Mouse (Mus musculus) layer of hippocampus, postnatal 10 days (tissue): Measurements from ENCODE around the gene Islr2. TPM values are rescaled to one million over a fixed set of nuclear protein-coding genes. Genes with fewer than 3 reads are reported as not detected.

Source experiments
- DNase-seq, 2 experiments: peaks; one replicate each; pipeline ENCODE4 v3.0.0; 2021; ENCODE audit warnings: low spot score in 2 of 2
- total RNA-seq, 2 experiments: library from RNA; stranded (reverse); gene quantifications; 2 replicates each; pipeline ENCODE4 v1.2.3; 2021

Islr2 gene
- total RNA-seq, 2 experiments from 2014 or later: 231 to 269 TPM

DNA sequence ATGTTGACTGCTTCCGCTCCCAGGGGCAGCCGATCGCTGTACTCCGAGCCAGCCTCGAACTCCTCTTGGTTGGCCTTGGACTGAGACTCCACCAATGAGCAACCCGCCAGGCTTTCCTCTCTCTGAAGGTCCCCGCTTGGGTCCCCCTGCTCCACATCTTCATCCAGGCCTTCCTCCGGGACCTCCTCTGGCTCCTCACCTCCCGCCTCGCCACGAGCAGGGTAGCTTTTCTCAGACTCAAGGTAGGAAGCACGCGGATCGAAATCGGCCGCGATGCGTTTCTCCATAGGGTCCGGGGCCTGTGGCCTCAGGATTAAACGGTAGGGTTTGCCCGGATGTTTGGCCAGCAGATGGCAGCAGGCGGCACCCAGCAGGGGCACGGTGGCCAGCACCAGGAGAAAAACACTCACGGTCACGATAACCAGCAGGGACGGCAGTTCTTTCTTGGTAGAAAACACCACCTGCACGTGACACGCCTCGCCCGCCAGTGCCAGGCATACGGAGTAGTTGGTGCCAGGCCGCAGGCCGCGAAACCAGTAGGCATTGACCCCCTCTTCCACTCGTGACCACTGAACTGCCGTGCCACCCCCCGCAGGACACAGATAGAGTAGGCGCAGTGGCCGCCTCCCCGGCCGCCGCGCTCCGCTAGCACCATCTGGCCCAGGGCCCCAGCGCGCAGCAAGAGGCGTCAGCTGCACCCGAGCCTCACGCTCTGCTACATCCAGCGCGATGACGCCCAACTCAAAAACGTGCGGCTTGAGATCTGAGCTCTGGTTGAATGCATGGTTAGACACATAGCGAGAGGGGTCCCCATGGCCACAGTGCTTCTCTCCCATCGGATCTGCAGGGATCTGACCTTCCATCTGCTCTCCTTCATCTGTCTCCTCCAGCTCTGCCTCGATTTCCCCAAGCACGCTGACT, 6.1 kb downstream of the Islr2 start:
- DNase-seq: peak; percentile 65 to 75

DNA sequence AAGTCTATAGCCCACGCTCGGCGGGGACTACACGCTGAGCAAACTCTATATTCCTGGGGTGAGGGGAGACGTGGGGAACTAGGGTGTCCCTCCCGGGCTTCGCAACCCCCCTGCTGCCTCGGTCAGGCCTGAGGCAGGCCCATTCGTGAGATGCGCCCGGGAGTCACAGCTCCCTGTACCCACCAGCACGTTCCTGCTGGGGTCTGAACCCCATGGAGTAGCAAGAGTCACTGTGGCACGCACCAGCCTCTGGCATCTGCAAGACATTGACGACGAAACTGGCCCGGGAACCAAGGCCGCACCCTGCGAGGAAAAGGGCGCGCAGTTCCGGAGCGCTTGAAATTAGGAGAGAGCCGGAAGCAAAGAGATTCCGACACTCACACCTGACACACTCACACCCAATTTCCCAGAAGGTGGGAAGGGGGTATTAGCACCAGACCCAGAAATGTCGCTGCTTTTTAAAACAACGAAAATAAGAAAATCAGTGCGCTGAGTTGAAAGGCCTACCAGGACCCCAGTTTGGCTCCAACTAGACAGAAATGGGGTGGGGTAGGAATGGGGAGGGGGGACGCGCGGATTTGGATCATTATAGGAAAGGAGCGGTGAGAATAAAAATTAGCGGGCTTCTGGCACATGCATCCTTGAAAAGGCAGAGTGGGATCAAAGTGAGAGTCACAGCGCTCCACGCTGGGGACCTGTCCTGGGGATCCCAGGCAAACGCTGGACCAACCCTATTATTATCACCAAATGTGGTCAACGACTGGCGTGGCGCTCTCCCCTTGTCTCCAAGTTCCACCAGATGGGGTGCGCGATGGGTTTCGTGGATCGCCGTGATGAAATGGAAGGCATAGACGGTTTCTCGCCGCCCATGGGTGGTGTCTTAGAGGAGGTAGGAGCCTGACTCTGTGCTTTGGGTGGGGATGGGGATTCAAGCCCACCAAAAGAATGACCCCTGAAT, 7.2 kb downstream of the Islr2 start:
- DNase-seq: peak; percentile 25 to 39

DNA sequence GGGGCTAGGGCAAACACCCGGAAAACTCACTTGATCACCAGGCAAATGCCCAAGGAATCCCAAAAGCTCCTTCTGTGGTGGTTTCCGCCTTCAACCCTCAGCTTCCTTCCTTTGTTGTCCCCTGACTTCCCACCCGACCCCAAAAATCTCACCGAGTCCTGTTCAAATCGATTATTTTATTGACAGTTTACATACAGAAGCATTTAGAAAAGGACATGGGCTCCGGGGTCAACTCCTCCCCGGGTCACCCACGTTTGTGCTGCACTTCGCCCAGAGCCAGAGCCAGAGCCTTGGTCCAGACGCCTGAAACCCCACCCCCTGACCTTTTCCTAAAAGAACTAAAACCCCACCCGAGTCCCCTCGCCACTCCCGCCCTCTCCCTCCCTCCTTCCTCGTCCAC, 8.0 kb downstream of the Islr2 start:
- DNase-seq: no peak

DNA sequence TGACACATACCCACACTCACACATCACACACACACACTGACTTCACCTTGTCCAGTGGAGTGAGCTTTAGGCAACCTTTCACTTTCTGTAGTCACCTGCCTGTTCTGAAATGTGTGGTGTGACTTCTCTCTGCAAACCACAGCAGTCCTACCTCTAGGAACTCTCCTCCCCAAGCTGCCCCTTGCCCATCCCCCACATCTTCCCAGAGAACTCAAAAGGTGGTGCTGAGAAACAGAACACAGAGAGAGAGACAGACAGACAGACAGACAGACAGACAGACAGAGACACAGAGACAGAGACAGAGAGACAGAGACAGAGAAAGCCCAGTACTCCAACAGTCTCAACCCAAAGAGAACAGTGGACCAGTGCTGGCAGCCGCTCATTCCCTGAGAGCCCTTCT, 8.4 kb downstream of the Islr2 start:
- peak; percentile 19 to 31 for DNase-seq

DNA sequence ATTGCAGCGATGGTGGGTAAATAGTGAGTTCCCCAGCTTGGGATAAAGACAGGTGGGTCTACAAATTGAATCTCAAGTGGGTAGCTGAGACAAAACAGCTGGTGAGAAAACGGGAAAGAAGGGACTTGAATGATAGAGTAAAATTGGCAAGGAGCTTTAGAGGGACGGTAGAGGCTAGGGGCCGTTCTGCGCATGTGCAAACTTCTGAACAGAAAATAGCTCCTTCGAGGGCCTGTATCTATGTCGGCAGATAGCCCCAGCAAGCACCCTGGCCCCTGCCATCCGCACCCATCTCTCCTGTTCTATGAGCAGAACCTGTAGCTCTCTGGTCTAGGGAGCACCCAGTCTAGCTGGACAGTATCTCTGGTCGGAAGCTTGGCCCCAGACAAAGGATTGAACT, 9.9 kb downstream of the Islr2 start:
- DNase-seq: no peak

DNA sequence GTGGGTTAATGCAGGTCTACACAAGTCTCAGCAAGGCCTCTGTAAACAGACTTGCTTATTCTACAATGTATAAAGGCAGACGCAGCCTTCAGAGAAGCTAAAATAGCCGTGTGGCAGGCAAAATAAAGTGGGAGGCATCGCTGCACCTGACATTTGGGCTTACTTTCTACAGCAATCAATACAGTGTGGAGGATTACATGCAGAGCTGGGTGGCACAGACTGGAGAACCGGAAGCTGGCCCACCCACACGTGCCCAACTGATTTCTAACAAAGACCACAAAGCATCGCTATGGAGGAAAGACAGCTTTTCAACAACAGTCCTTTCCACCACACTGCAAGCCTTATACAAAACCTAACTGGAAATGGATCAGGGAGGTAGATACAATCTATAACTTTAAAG, 19.7 kb downstream of the Islr2 start:
- no peak for DNase-seq

DNA sequence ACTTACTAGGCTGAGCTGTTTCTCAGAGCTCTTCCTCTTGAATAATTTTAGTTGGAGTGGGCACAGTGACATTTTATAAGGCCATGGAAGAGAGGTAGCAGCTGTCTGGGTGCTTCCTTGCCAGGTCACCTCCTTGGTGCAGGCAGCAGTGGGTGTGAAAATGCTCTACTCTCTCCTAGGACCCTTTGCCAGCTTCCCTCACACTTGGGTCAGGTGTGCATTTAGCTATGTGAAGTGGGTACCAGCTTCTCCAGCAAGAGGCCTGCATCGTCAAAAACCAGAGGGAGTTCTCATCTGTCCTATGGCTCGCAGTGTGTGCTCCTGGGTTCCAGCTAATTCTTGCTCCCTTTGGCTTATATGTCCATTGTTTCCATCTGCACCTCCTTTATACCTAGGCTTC, 24.7 kb downstream of the Islr2 start:
- no peak for DNase-seq

DNA sequence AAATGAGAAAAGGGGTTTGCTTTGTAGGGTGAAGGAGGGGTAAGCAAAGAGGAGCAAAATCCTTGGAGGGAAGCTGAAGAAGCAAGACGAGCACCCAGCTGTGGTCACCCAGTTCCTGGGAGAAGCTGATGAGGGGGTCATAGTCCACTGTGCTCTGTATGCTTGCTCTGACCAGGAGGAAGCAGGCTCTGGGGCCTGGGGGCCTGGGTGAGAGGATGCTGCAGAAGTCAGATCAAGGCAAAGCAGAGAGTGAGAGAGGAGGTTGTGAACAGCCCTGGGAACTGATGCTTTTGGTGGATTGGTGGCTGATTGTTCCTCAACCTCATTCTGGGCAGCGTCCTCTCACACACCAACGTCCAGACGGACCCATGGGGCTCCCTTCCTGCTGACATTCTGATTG, 27.0 kb downstream of the Islr2 start:
- no peak for DNase-seq

DNA sequence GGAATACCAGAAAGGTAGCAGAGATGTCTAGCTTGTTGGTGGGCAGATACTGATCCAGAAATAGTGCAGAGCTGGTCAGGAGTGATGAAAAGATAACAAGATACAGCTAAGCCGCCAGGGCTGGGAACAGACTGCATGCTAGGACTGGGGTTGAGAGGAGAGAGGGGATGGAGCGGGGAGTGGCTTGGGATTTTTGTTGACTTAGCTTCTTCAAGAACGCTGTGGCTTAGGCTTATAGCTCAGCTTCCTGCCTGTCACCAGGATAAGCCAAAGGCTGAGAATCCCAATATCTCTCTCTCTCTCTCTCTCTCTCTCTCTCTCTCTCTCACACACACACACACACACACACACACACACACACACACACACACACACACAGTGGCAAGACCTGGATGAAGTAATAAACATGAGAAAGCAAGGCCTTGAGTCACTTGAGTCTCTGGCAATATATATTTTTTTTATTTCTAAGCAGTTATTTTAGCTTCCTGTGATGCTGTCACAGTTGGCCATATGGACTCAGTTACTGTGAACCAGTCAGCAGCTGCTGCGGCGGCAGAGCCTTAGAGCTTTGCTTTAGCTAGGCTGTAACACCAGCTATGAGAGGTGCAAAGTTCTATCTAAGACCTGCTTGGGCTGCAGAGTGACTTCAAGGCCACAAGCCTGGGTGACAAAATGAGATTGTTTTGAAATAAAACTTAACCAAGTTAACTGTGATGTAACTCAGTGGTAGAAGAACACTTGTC, 28.2 kb downstream of the Islr2 start:
- peak in 1 of 2 experiments; percentile 44 for DNase-seq

DNA sequence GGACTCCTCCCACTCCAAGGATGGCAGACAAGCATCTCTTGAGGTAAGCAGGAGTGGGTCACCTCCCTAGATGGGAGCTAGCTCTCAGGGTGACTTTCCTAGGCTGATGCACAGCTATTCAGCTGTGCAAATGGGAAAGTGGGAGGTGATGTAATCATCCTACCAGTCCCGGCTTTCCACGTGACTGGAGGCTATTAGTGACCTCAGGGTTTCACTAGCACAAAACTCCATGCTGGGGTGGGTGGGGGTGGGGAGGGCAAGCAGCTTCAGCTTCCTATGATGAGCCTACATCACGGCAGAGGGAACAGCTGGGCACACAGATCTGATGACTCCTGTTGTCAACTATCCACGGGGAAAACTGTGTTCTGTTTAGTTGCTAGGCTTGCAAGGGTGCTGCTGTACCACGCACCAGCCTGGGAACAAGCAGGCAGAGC, 29.3 kb downstream of the Islr2 start:
- peak in 1 of 2 experiments; percentile 38 for DNase-seq

DNA sequence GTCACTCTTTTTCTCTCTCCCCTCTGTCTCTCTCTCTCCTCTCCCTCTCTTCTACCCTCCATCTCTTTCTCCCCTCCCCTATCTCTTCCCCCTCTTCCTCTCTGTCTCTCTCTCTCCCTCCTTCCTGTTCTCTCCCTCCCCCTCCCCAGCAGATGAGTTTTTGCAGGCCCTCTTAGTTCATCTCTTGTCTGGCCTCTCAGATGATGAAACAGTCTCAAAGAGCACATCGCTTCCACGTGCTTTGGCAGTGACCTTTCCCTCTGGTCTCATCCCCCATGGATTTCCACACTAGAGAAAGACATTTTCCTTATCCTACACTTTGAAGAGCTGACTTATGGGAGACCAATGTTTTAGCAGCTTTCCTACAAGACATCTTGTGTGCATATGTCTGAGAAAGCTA, 31.3 kb downstream of the Islr2 start:
- no peak for DNase-seq

DNA sequence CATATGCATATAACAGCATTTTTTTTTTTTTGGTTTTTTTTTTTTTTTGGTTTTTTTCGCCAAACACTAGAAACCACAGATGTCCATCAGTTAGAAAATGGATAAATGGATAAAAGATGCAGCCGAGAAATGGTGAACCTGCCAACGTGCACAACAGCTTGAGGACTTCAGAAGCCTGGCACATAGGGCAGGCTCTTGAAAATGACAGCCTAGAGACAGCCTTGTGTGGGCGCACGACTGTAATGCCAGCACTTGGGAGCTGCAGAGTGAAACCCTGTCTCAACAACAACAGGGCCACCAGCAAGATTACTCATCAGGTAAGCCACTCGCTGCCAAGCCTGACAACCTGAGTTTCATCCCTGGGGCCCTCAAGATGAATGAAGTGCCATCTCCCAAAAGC, 34.7 kb downstream of the Islr2 start:
- no peak for DNase-seq

DNA sequence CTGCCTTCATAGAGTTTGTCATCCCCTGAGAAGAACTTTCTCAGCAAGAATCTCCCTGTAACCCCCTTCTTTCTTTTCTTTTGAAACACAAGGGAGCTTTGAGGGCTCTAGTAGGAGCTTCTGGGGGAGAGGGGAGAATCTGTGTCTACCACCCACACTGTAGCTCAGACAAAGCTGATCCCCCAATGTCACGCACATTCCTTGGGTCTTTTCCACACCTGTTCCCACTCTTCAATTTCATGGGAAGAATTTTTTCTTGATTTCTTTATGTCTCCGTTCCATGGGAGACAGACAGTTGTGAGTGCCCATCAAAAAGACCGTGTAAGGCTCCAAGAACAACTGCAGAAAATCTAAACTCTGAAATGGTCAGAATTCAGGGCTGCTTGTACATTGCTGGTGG, 35.2 kb downstream of the Islr2 start:
- DNase-seq: no peak

DNA sequence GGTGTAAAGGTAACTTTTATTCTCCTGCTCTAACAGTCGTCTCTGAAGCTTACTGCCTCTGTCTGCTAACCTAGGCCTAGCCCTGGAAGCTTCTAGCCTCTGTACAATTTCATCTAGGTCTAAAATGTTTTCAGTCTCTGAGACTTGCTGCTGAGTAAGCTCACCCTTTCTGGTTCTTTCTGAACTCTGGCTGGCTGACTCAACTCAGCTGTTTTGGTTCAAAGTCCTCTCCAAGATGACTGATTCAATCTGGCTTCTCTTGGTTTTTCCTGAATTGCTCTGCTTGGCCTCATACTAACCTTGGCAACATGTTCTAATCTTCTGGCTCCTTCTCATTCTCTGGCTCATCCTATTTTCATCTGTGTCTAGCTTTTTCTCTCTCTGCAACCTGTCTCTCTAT, 38.3 kb downstream of the Islr2 start:
- no peak for DNase-seq

DNA sequence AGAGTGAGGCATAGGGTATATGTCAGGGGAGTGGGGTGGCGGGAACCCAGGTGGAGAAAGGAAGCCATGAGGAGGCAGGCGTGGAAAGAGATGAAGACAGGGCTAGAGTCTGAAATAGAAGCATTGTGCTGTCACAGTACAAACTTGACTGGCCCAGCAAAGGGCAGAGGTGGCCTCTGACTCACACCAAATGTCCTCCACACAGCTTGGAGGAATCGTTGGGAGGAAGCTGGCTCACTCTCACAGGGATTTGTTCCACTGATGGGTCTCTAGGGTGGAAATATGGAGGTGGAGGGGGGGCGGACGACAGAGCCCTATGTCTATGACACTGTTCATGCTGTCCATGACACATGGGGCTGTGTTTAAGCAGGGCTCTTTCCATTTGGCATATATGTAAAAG, 41.0 kb downstream of the Islr2 start:
- no peak for DNase-seq

DNA sequence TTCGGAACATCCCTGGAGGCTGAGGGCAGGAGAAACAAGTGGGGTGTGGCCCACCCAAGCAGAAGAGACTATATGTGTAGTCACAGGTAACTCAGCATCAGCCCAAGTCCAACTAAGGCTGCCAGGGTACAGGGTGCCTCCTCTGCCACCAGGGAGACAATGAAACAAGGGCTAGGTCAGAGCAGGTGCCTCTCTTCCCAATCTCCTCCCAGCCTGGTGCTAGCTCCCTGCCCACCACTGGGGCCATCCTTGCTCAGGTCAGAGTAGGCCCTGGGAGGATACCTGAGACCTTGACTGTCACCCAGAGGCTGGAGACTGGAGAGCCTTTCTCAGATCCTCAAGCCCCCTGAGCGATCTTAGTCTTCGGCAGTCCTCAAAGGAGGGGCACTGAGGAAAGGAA, 41.9 kb downstream of the Islr2 start:
- no peak for DNase-seq

DNA sequence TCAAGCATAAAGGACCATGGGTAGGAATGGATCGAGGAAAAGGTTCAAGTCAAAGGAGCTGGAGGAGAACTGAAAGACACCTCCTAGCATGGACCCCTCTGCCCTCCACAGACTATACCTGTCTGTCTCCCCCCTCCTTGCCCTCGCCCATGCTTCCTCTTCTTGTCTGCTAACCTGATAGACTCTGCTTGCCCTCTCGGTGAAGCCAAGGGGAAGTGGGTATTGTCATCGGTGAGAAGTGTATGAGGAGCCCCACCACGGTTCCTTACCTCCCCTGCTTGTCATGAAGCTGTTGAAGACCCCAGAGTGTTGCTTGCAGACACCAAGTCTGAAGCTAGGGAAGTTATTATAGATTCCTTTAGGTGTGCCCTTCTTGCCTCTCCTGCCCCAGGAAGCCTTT, 43.8 kb downstream of the Islr2 start:
- DNase-seq: no peak

DNA sequence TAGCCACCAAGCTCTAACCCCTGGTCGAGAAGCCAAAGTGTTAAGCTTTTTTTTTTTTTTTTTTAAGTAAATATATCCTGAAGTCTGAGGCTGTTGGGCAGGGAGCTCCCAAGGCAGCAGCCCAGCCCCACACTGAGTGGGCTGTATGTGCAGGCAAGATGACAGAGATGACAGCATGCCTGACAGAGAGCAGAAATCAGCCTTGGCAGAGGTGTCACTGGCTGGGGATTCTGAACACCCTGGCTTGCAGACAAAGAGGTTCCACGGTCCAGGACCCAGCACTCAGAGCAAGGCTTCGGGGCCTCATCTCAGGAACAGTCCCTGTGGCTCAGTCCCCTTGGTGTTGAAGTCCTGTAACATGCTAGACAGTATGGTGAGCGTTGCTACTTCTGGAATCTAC, 44.3 kb downstream of the Islr2 start:
- DNase-seq: peak in 1 of 2 experiments; percentile 57

DNA sequence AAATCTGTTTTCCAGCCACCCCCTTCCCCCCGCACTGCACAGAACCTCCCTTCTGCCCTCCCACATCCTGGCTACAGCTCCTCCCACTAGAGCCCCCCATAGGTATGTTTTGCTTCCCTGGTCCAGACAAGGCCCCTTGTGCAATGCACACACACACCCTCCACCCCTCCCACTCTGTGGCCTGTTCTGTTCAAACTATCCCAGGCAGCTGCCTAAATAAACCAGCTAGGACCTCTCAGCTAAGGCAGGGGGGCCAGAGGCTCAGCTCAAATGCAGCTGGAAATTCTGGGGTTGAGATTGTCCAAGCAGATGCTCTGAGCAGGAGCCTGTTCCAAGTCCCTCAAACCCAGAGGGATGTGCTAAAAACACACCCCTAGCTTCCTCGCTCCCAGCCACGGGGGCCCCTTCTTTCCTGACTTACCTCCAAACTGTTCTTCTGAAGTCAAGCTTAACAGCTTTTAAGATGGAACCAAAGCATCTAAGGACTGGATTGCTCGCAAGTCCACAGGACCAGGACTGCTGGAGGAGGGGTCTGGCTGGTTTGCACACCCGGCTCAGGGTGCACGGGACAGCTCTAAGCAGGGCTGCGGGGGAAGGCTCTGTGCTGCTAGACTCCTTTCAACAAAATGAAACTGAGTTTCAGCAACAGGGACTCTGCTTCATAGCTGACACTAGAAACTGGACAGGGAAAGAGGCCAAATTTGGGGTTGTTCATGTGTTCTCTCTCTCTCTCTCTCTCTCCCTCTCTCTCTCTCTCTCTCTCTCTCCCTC, 45.4 kb downstream of the Islr2 start:
- no peak for DNase-seq

DNA sequence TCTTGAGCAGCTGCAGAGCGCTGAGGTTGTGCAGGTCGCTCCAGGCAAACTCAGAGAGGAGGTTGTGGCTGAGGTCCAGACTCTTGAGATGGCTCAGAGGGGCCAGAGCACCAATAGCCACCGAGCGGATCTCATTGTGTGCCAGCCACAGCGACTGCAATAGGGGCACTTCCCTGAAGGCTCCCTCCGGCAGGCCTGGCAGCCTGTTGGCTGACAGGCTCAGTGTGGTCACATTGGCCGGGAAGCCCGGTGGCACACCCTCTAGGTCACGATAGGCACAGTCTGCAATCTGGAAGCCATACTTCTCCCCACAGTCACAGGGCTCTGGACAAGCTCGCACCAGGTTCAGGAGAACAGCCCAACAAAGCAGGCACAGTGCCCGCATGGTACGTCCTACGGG, 46.3 kb downstream of the Islr2 start:
- peak in 1 of 2 experiments; percentile 17 for DNase-seq
